Mouse (Mus musculus) spleen, postnatal 10 days (tissue): ENCODE measurements around the gene Olfr1115.
"Not testable (repeated sequence)": the region's sequence is repeated elsewhere in the genome, so short reads cannot be mapped to it uniquely, and the experiment has no call there.

ENCODE experiments used
- DNase-seq, 2 experiments: peaks; one replicate each; pipeline ENCODE4 v3.0.0; 2021 to 2022; ENCODE audit warnings: low spot score in 2 of 2

The Olfr1115 gene

GRCm38 (mm10) chr2:87247713-87248112 is at the start of gene Olfr1115:
TSS of gene Olfr1115 (plus strand) at chr2:87248013.
- DNase-seq, result no peak

GRCm38 (mm10) chr2:87208670-87209069 is 39.1 kb upstream of the Olfr1115 start, which contains the start of gene Olfr1113:
TSS of gene Olfr1113 (plus strand) at chr2:87208970.
- no peak for DNase-seq

- DNase-seq, result no peak
Measured at GRCm38 (mm10) chr2:87267234-87267633, 19.4 kb downstream of the Olfr1115 start, which contains the start of gene Olfr1116. TSS of gene Olfr1116 (plus strand) at chr2:87267534.

- DNase-seq, result not testable (repeated sequence)
Measured at GRCm38 (mm10) chr2:87293977-87294376, 46.2 kb downstream of the Olfr1115 start.
